Mouse (Mus musculus): ENCODE data around the gene Hipk4. TPM values are rescaled to one million over a fixed set of nuclear protein-coding genes. Genes with fewer than 3 reads are reported as not detected.

Gene Hipk4
- polyA plus RNA-seq, 1 experiment: 0.48 TPM

GRCm38 (mm10) chr7:27574124-27574880 lies 51.2 kb downstream of the Hipk4 start:
- Histone ChIP-seq H3K4me3 (ENCODE audit: insufficient read depth, low read depth, low read length) (no peak overlapping the region), H3K36me3 (ENCODE audit: control insufficient read depth, insufficient read depth, low read length) (no peaks in the 10 kb centered on the region; the same call in 1 of the 2 replicates), H3K27ac (ENCODE audit: insufficient read depth, low read depth, low read length) (no peak overlapping the region), H3K4me1 (ENCODE audit: control insufficient read depth, insufficient read depth, low read length) (no peaks in the 10 kb centered on the region), H3K27me3 (replicated peaks; ENCODE audit: control insufficient read depth, insufficient read depth, low read length) (no peaks in the 10 kb centered on the region)
- TF ChIP-seq CTCF (conservative IDR thresholded peaks at IDR 0.05; ENCODE audit: insufficient read depth, insufficient read length, low read depth, low read length) (no peak), POLR2A (IDR thresholded peaks at IDR 0.05; ENCODE audit: low read depth, low read length) (no peak)
- no peak for DNase-seq
- 92% methylated on average over 14 of the region's 14 CpGs for WGBS

DNA sequence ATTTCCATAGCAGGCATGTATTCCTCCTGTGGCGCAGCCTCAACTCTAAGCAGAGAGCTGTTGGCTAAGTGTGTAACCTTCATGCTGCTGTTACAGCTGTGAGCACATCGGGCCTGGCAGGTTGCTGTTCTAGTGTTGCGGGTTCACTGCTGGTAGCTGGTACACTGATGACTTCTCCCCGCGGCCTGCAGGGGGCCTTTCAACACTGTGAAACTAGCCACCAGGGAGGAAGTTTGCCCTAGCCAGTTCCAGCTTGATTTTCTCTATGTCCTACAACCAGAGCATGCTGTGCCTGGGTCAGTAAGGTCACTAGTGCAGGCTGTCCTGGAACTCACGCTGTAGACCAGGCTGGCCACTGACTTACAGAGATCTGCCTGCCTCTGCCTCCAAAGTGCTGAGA lies 53.8 kb downstream of the Hipk4 start:
- Histone ChIP-seq H3K36me3 (ENCODE audit: control insufficient read depth, insufficient read depth, low read length) (no peaks in the 10 kb centered on the region), H3K27ac (ENCODE audit: insufficient read depth, low read depth, low read length) (no peak overlapping the region), H3K4me3 (ENCODE audit: insufficient read depth, low read depth, low read length) (no peak overlapping the region), H3K27me3 (replicated peaks; ENCODE audit: control insufficient read depth, insufficient read depth, low read length) (no peaks in the 10 kb centered on the region), H3K4me1 (ENCODE audit: control insufficient read depth, insufficient read depth, low read length) (no peaks in the 10 kb centered on the region)
- peak; percentile 60 for DNase-seq
- WGBS: 69% methylated on average over 6 of the region's 6 CpGs
- peak; percentile 67 for TF ChIP-seq CTCF (conservative IDR thresholded peaks at IDR 0.05; ENCODE audit: insufficient read depth, insufficient read length, low read depth, low read length)
- no peak for TF ChIP-seq POLR2A (IDR thresholded peaks at IDR 0.05; ENCODE audit: low read depth, low read length)

DNA sequence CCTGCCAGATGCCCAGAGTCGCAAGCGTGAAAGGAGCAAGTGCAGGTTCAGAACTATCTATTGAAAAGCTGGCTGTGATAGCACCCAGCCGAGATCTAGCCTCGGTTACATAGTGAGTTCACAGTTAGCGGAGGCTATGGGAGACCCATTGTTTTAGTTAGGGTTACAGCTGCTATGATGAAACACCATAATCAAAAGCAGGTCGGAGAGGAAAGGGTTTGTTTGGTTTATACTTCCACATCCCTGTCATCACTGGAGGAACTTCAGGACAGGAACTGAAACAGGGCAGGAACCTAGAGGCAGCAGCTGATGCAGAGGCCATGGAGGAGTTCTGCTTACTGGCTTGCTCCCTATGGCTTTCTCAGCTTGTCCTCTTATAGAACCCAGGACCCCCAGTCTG lies 54.5 kb downstream of the Hipk4 start:
- Histone ChIP-seq H3K4me3 (ENCODE audit: insufficient read depth, low read depth, low read length) (no peak overlapping the region), H3K36me3 (ENCODE audit: control insufficient read depth, insufficient read depth, low read length) (no peaks in the 10 kb centered on the region), H3K27ac (ENCODE audit: insufficient read depth, low read depth, low read length) (no peak overlapping the region), H3K27me3 (replicated peaks; ENCODE audit: control insufficient read depth, insufficient read depth, low read length) (no peaks in the 10 kb centered on the region), H3K4me1 (ENCODE audit: control insufficient read depth, insufficient read depth, low read length) (no peaks in the 10 kb centered on the region)
- TF ChIP-seq POLR2A (IDR thresholded peaks at IDR 0.05; ENCODE audit: low read depth, low read length) (no peak), CTCF (conservative IDR thresholded peaks at IDR 0.05; ENCODE audit: insufficient read depth, insufficient read length, low read depth, low read length) (no peak)
- 91% methylated on average over 6 of the region's 6 CpGs for WGBS
- DNase-seq: no peak

DNA sequence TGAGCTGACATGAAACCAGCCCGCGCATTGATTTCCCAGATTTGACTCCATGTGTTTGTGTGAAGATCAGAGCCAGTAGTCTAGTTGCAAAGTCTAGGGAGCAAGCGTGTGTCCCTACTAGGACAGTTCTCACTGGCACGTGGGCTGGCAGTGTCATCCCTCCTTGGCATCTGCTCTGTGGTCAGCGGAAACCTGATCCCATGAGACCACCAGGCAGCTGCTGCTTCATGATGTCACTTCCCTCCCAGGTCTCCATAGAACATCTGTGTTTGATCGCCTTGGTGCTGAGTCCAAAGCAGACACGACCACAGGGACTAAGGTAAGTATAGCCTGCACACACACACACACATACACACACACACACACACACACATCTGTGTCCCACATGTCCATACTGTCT lies 55.4 kb downstream of the Hipk4 start:
- H3K27me3 ChIP-seq (replicated peaks; ENCODE audit: control insufficient read depth, insufficient read depth, low read length): no peaks in the 10 kb centered on the region
- DNase-seq: no peak
- TF ChIP-seq POLR2A (IDR thresholded peaks at IDR 0.05; ENCODE audit: low read depth, low read length) (no peak), CTCF (conservative IDR thresholded peaks at IDR 0.05; ENCODE audit: insufficient read depth, insufficient read length, low read depth, low read length) (no peak)
- no peaks in the 10 kb centered on the region for H3K4me1 ChIP-seq (ENCODE audit: control insufficient read depth, insufficient read depth, low read length)
- H3K27ac ChIP-seq (ENCODE audit: insufficient read depth, low read depth, low read length): no peak overlapping the region
- no peaks in the 10 kb centered on the region for H3K36me3 ChIP-seq (ENCODE audit: control insufficient read depth, insufficient read depth, low read length)
- whole genome bisulfite sequencing: 64% methylated on average over 7 of the region's 7 CpGs
- H3K4me3 ChIP-seq (ENCODE audit: insufficient read depth, low read depth, low read length): no peak overlapping the region

DNA sequence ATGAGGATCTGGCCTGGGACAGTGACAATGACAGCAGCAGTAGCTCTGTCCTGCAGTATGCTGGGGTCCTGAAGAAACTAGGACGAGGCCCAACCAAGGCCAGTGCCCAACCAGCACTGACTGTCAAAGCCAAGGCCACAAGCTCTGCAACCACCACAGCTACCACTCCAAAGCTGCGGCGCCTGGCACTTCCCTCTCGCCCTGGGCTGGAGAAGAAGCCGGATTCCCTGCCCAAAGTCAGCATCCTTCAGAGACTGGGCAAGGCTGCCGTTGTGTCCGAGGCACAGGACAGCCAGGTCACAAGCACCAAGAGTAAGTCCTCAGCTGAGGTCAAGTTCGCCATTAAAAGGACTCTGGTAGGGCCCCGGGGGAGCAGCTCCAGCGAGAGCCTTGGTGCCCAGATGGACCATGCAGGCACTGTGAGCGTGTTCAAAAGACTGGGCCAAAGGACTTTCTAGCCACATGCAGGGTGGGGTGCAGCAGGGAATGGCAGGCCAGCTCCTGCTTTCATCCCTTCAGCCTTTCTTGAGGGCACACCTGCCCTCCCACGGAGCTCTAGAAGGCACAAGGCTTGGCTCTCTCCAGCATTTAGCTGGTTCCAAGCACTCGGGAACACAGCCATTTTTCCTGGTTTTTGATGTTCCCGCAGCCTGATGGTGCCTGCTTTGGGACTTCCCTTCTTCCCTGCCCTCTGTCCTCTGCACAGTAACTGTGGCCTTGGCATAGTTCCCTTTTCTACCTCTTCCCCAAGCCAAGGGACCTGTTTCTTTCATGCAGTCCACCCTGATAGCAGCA lies 57.5 kb downstream of the Hipk4 start:
- no peak for DNase-seq
- Histone ChIP-seq H3K4me3 (ENCODE audit: insufficient read depth, low read depth, low read length) (no peak overlapping the region), H3K27ac (ENCODE audit: insufficient read depth, low read depth, low read length) (no peak overlapping the region), H3K27me3 (replicated peaks; ENCODE audit: control insufficient read depth, insufficient read depth, low read length) (no peaks in the 10 kb centered on the region), H3K36me3 (ENCODE audit: control insufficient read depth, insufficient read depth, low read length) (no peaks in the 10 kb centered on the region), H3K4me1 (ENCODE audit: control insufficient read depth, insufficient read depth, low read length) (no peaks in the 10 kb centered on the region; the same call in 1 of the 2 replicates)
- TF ChIP-seq CTCF (conservative IDR thresholded peaks at IDR 0.05; ENCODE audit: insufficient read depth, insufficient read length, low read depth, low read length): no peak
- TF ChIP-seq POLR2A (IDR thresholded peaks at IDR 0.05; ENCODE audit: low read depth, low read length): no peak
- 89% methylated on average over 14 of the region's 14 CpGs for WGBS

Other genes with a start within 250 kb of the Hipk4 start
- 76.9 and 84.7 TPM in 2 replicates for gene Ltbp4, start 185.6 kb upstream of the Hipk4 start, polyA plus RNA-seq (2012; rRNA removed)
- gene Shkbp1, start 167.2 kb upstream of the Hipk4 start, polyA plus RNA-seq (2012; rRNA removed): 39.2 and 45.5 TPM in 2 replicates
- 0.39 TPM in 1 of 2 replicates, not detected in the other for gene Gm20479, start 165.8 kb upstream of the Hipk4 start, polyA plus RNA-seq (2012; rRNA removed)
- 0.09 and 0.12 TPM in 2 replicates for gene Sptbn4, start 75.6 kb upstream of the Hipk4 start, polyA plus RNA-seq (2012; rRNA removed)
- gene Blvrb, start 75.3 kb upstream of the Hipk4 start, polyA plus RNA-seq (2012; rRNA removed): 47.1 and 47.8 TPM in 2 replicates
- 9.0 and 12.8 TPM in 2 replicates for gene Sertad3, start 49.5 kb upstream of the Hipk4 start, polyA plus RNA-seq (2012; rRNA removed)
- 19.4 and 23.7 TPM in 2 replicates for gene Sertad1, start 36.4 kb upstream of the Hipk4 start, polyA plus RNA-seq (2012; rRNA removed)
- 1.2 and 1.5 TPM in 2 replicates for gene Prx, start 23.9 kb upstream of the Hipk4 start, polyA plus RNA-seq (2012; rRNA removed)
- 142 and 163 TPM in 2 replicates for gene Pld3, start 30.0 kb downstream of the Hipk4 start, polyA plus RNA-seq (2012; rRNA removed)
- 16.9 and 19.3 TPM in 2 replicates for gene 2310022A10Rik, start 30.0 kb downstream of the Hipk4 start, polyA plus RNA-seq (2012; rRNA removed)
- gene Akt2, start 68.3 kb downstream of the Hipk4 start, polyA plus RNA-seq (2012; rRNA removed): 83.9 and 89.2 TPM in 2 replicates
- gene Ttc9b, start 130.6 kb downstream of the Hipk4 start, polyA plus RNA-seq (2012; rRNA removed): not detected in 2 replicates
- 24.6 and 26.8 TPM in 2 replicates for gene Map3k10, start 151.3 kb downstream of the Hipk4 start, polyA plus RNA-seq (2012; rRNA removed)
- 0.27 and 1.1 TPM in 2 replicates for gene Zfp607b, start 166.1 kb downstream of the Hipk4 start, polyA plus RNA-seq (2012; rRNA removed)
- 1.7 and 2.4 TPM in 2 replicates for gene Zfp60, start 208.1 kb downstream of the Hipk4 start, polyA plus RNA-seq (2012; rRNA removed)